Mouse (Mus musculus) cerebellum, adult 2 months (tissue): ENCODE results near the gene Lrp5.

Experiments used
- CTCF ChIP-seq: fragments of 200-500 bp; IDR thresholded peaks from 2 replicates; pipeline ENCODE4 v1.5.1; 2011; ENCODE audit warnings: low read depth, mild to moderate bottlenecking, control low read depth, low read length, moderate library complexity, borderline replicate concordance; ENCODE audit not compliant: insufficient read depth
- POLR2A ChIP-seq: fragments of 200-500 bp; IDR thresholded peaks from 2 replicates; pipeline ENCODE4 v1.6.1; 2011; ENCODE audit warnings: low read length, control low read depth, borderline replicate concordance; ENCODE audit not compliant: insufficient read depth

DNA sequence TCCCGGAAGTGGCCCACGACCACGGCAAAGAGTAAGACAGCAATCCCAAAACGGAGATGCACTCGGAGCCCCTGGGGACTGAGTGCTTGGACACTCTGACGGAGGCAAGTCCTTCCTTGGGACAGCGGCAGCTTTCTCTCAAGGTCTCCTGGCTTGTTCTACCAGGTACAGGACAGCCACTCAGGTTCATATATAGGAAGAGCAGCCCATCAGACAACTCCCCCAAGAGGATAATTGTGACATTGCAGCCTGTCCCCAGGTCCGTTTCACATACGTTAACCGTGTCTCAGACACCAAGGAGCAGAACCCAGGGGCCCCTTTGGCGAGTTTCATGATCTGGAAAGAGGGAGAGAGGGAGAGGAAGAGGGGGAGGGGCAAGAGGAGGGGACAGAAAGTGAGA lies 18.4 kb downstream of the Lrp5 start:
- TF ChIP-seq CTCF = no peak
- no peak for TF ChIP-seq POLR2A
